Comparison of ENCODE assay signal across 11 mouse cellular contexts in genomic region chr1:77506856-77507200, GRCm38 (mm10). TPM values are rescaled to one million over a fixed set of nuclear protein-coding genes. Genes with fewer than 3 reads are reported as not detected.
A peak's percentile ranks its signal among the peaks of the same experiment; 100 is the strongest.
DNase-seq lines count a peak whose midpoint lies in the region; ATAC-seq and TF ChIP-seq lines count a peak whose summit lies in the region.
"Had no signal": no experiment of that assay in that cellular context is flagged by ENCODE, and none has a peak within 500 bp of the region (broad histone marks: within the 10 kb centered on the region; RNA-seq: fewer than 3 reads in every experiment).

No protein-coding gene starts in this region.

- no peak for ATAC-seq in embryonic facial prominence, embryonic 15.5 days (ENCODE audit: insufficient number of reproducible peaks, low FRiP score, low TSS enrichment, low read depth)
- no peak for ATAC-seq in hindbrain, embryonic 13.5 days (ENCODE audit: low FRiP score)
- ATAC-seq in neural tube, embryonic 12.5 days (ENCODE audit: low FRiP score, low read depth) = no peak

- H3K4me3 ChIP-seq in left cerebral cortex, adult 2 months = peak overlapping the region; percentile 46
- H3K4me3 ChIP-seq in embryonic facial prominence, embryonic 15.5 days (replicated peaks) = 0 out of 2 replicates have a peak overlapping the region, but pooled peaks have one; percentile 22
- H3K4me3 ChIP-seq in hindbrain, embryonic 13.5 days = peak overlapping the region; percentile 36; the same call in 1 of the 2 replicates
- H3K4me3 ChIP-seq in neural tube, embryonic 12.5 days = no peak overlapping the region

- no peaks in the 10 kb centered on the region for H3K9me3 ChIP-seq in embryonic facial prominence, embryonic 15.5 days (replicated peaks)
- H3K9me3 ChIP-seq in hindbrain, embryonic 13.5 days = no peaks in the 10 kb centered on the region
- no peaks in the 10 kb centered on the region for H3K9me3 ChIP-seq in neural tube, embryonic 12.5 days

- H3K4me2 ChIP-seq in embryonic facial prominence, embryonic 15.5 days (replicated peaks) = peak overlapping the region; percentile 36
- H3K4me2 ChIP-seq in hindbrain, embryonic 13.5 days = peak overlapping the region; percentile 57
- H3K4me2 ChIP-seq in neural tube, embryonic 12.5 days (replicated peaks) = peak overlapping the region; percentile 57

- no peaks in the 10 kb centered on the region for H3K27me3 ChIP-seq in embryonic facial prominence, embryonic 15.5 days
- no peaks in the 10 kb centered on the region for H3K27me3 ChIP-seq in hindbrain, embryonic 13.5 days
- no peaks in the 10 kb centered on the region for H3K27me3 ChIP-seq in neural tube, embryonic 12.5 days (replicated peaks)

- WGBS in embryonic facial prominence, embryonic 15.5 days = 79% methylated on average over 18 of the region's 18 CpGs
- WGBS in hindbrain, embryonic 13.5 days = 74% methylated on average over 18 of the region's 18 CpGs
- 84% methylated on average over 18 of the region's 18 CpGs for WGBS in neural tube, embryonic 12.5 days

- H3K36me3 ChIP-seq in embryonic facial prominence, embryonic 15.5 days = peaks cover 13% of the 10 kb centered on the region; the same call in 1 of the 2 replicates
- peaks cover 9% of the 10 kb centered on the region for H3K36me3 ChIP-seq in hindbrain, embryonic 13.5 days
- H3K36me3 ChIP-seq in neural tube, embryonic 12.5 days = peaks cover 11% of the 10 kb centered on the region

- no peak for TF ChIP-seq CTCF in left cerebral cortex, adult 2 months (IDR thresholded peaks at IDR 0.05)

- no peak for DNase-seq in left cerebral cortex, adult 2 months (ENCODE audit: extremely low spot score in 1 of 2, low spot score in 2 of 2)
- no peak for DNase-seq in left cerebral cortex, postnatal 14 days (ENCODE audit: low spot score in 2 of 2)
- no peak for DNase-seq in kidney, postnatal 10 days
- DNase-seq in adrenal gland, postnatal 36 days = no peak
- no peak for DNase-seq in right cerebral cortex, postnatal 4 days
- DNase-seq: gastrocnemius, postnatal 36 days; kidney, adult 18-20 months; thymus, adult 18-20 months had no signal

- peaks cover 50% of the 10 kb centered on the region for H3K4me1 ChIP-seq in embryonic facial prominence, embryonic 15.5 days
- peaks cover 81% of the 10 kb centered on the region for H3K4me1 ChIP-seq in hindbrain, embryonic 13.5 days (replicated peaks)
- H3K4me1 ChIP-seq in neural tube, embryonic 12.5 days = peaks cover 69% of the 10 kb centered on the region

- H3K27ac ChIP-seq in left cerebral cortex, adult 2 months = peak overlapping the region; percentile 1; the same call in 1 of the 2 replicates
- H3K27ac ChIP-seq in embryonic facial prominence, embryonic 15.5 days (replicated peaks) = no peak overlapping the region
- H3K27ac ChIP-seq in hindbrain, embryonic 13.5 days = peak overlapping the region; percentile 55; the same call in 1 of the 2 replicates
- H3K27ac ChIP-seq in neural tube, embryonic 12.5 days = no peak overlapping the region

- no peak overlapping the region for H3K9ac ChIP-seq in embryonic facial prominence, embryonic 15.5 days
- H3K9ac ChIP-seq in hindbrain, embryonic 13.5 days = peak overlapping the region; percentile 54; the same call in 1 of the 2 replicates
- no peak overlapping the region for H3K9ac ChIP-seq in neural tube, embryonic 12.5 days

- intact Hi-C loops in left cerebral cortex, adult 2 months (cut with DNase I) = no loop called here
- intact Hi-C loops in left cerebral cortex, postnatal 14 days (cut with DNase I) = no loop called here

RNA-seq across cellular contexts. Expression of gene Epha4, which starts 8.1 kb away (rescaled TPM):
- total RNA-seq in left cerebral cortex, adult 2 months (2021) = 100 to 1,000 TPM; 173 to 174 TPM
- total RNA-seq in left cerebral cortex, postnatal 14 days (2021) = 100 to 1,000 TPM; 224 to 256 TPM
- polyA plus RNA-seq in embryonic facial prominence, embryonic 15.5 days (2015; fragmentation: Nextera tagmentation; extraction: Ambion mirVana) = 36.8 and 38.2 TPM in 2 replicates
- 37.3 and 39.1 TPM in 2 replicates for polyA plus RNA-seq in hindbrain, embryonic 13.5 days (2015; fragmentation: Nextera tagmentation; extraction: Ambion mirVana)
- polyA plus RNA-seq in neural tube, embryonic 12.5 days (2016; fragmentation: Nextera tagmentation; extraction: Ambion mirVana) = 27.9 and 31.6 TPM in 2 replicates
- total RNA-seq in adrenal gland, postnatal 36 days (2021) = 1 to 10 TPM; 1.7 to 2.3 TPM

Comparison
In these comparisons a context has a peak if more than half of its experiments do, and no peak if none do; other contexts are left out.
1. H3K27ac ChIP-seq: peak in left cerebral cortex, adult 2 months (single experiment) and hindbrain, embryonic 13.5 days (single experiment); none in embryonic facial prominence, embryonic 15.5 days (single experiment) and neural tube, embryonic 12.5 days (single experiment).
2. RNA of gene Epha4, which starts 8.1 kb away (total RNA-seq): 224 to 256 TPM in left cerebral cortex, postnatal 14 days and 173 to 174 TPM in left cerebral cortex, adult 2 months; 1.7 to 2.3 TPM in adrenal gland, postnatal 36 days; every median in the first group is over 10 times any median in the second.
3. Peak in every context shown above with its lines, with median percentiles within 50 percentile points of each other: H3K4me2 ChIP-seq.